Mouse (Mus musculus) embryonic stem cell, embryonic (primary cell): ENCODE measurements at regions not wholly inside any gene's neighbourhood (a gene's known extent, or its start where the extent isn't known, plus 50 kb on each side); places are given as distances from the start of the nearest gene placed in this dataset.

Source experiments
- CTCF ChIA-PET, 4 experiments: fragments of 300-600 bp in 2 of 4; fragments of 350-600 bp in 2 of 4; sonication (Branson Sonifier 250); formaldehyde crosslinking; loops; one replicate each; lab custom pipeline; 2022; ENCODE audit warnings: inconsistent platforms in 2 of 4; lab: Charles Lee
- POLR2A ChIA-PET, 4 experiments: fragments of 300-600 bp in 2 of 4; fragments of 350-600 bp in 2 of 4; sonication (Branson Sonifier 250); formaldehyde crosslinking; loops; one replicate each; lab custom pipeline; 2022; ENCODE audit warnings: antibody characterized with exemption in 4 of 4, inconsistent platforms in 1 of 4; lab: Charles Lee

GRCm38 (mm10) chr5:69704261-69705167, 112.4 kb upstream of the Gnpda2 start:
- CTCF ChIA-PET, result no interaction called here
- POLR2A ChIA-PET, result no interaction called here

GRCm38 (mm10) chr5:69678770-69679169, 86.6 kb upstream of the Gnpda2 start:
- POLR2A ChIA-PET, result no interaction called here
- CTCF ChIA-PET, result no interaction called here

GRCm38 (mm10) chr5:69678268-69678667, 86.1 kb upstream of the Gnpda2 start:
- CTCF ChIA-PET, result no interaction called here
- POLR2A ChIA-PET, result no interaction called here

GRCm38 (mm10) chr5:69665555-69665954, 73.4 kb upstream of the Gnpda2 start:
- ChIA-PET CTCF (no interaction called here), POLR2A (no interaction called here)

- ChIA-PET POLR2A (no interaction called here), CTCF (no interaction called here)
These were observed 71.8 kb upstream of the Gnpda2 start for GRCm38 (mm10) chr5:69663961-69664360.
